Mouse (Mus musculus): ENCODE results near the gene Fam83f.
"Not testable (repeated sequence)": the region's sequence is repeated elsewhere in the genome, so short reads cannot be mapped to it uniquely, and the experiment has no call there.

Fam83f gene

DNA sequence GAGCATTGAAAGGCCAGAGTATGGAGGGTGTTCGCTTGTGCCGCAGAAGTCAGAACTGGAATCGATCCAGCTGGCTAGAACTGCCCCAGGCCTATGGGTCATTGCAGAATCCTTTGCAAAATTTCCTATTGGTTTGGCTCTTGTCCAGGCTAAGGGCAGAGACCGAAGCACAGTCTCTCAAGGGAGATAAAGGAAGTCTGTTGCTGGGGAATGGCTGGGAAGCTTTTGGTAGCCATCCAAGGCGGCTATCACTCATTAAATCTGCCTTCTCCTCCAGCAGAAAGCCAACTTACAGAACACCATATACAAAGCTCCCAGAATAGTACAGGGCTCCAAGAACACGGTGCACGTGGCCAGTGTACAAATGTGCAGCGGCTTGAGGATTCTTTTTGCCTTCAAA is 35.4 kb downstream of the Fam83f start:
- DNase-seq, result peak; percentile 78

DNA sequence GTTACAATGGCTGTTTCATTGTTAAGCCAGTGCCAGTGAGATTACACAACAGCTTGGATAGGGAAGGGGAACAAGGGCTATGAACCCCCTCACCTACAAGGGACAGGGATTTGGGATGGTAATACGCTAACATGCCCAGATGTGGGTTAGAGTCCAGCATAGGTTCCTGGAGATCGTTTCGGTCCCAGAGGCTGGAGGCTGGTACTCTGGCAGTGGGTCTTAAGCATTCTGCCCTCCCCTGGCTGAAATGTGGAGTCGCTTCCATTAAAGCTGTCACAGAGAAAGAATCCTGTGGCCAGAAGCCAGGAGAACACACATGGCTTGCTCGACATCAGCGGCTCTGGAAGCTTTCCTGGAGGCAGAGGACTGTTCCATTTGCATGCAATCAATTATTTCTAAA is 37.9 kb downstream of the Fam83f start:
- DNase-seq, result peak; percentile 40

GRCm38 (mm10) chr15:80710257-80710607 is 38.6 kb downstream of the Fam83f start:
- DNase-seq, result no peak

DNA sequence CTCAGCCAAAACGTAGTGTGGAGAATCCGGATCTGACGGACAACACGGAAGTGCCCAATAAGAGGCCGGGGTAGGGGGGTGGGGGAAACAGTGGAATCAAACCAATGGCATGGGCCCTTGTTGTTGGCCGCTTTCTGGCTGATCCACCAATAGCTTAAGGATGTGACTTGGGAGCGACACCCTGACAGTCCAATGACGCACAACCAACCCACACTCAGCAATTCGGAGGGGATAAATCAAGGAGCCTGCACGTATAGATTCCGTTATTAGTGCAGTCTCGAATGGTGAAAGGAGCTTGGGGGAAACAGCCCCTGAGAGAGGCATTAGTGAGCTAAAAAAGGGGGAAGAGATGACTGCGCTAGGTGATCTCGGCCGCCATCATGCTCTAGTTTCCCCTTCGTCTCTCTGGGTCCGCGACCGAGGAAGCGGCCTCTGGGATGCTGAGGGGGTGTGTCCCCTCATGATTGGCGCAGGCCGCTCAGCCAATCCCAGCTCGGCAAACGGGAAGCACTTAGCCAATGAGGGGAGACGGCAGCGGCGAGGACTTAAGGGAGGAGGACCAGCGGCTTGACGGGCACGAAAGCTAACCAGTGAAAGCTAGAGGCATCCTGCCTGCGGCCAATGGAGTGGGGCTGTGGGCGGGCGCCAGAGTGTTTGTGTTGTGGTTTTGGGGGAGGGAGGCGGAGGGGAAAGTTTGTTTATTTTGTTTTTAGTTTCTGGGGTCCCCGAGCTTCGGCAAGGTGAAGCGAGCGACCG is 39.1 kb downstream of the Fam83f start, which contains the start of gene Tnrc6b:
Tnrc6b (plus strand) TSS at position 706 of the 756 bp plus-strand sequence.
- peak; percentile 98 for DNase-seq

- DNase-seq, result peak; percentile 45
Measured at GRCm38 (mm10) chr15:80711401-80712151, 39.9 kb downstream of the Fam83f start.

DNA sequence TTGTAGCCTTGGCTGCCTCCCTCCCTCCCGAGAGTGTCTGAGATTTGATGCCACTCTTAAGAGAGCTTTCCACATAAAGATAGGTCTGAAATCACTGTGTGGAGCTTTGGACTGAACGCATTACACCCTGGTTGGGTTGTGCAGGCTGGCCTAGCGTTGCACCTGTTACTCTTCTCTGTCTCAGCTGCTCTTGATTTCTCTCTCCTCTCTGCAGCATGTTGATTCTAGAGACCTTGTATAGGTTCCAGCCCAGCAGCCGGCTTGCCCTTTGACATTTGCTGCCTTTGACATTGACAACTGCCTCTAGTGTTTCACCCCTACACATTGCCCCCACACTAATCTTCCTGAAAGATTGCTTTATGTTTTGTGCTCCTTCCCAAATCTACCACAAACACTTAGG is 42.7 kb downstream of the Fam83f start:
- no peak for DNase-seq

GRCm38 (mm10) chr15:80716631-80717135 is 45.0 kb downstream of the Fam83f start:
- no peak for DNase-seq

DNA sequence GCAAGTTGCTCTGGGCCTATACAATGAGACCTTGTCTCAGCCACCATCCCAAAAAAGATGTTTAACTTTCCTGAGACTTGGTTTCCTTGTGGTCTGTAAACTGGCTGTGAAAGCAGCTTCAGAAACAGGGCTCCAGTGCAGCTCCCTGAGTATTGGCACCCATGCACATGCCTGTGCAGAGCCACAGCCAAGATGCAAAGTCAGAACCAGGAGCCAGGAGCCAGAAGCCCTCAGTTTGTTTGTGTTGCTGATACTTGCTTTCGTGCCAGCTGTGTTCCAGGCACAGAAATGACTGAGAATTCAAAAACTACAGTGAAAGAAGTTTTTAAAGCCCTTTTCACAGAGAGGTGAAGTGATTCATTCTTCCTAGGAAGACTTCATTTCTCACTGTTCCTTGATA is 45.8 kb downstream of the Fam83f start:
- no peak for DNase-seq

DNA sequence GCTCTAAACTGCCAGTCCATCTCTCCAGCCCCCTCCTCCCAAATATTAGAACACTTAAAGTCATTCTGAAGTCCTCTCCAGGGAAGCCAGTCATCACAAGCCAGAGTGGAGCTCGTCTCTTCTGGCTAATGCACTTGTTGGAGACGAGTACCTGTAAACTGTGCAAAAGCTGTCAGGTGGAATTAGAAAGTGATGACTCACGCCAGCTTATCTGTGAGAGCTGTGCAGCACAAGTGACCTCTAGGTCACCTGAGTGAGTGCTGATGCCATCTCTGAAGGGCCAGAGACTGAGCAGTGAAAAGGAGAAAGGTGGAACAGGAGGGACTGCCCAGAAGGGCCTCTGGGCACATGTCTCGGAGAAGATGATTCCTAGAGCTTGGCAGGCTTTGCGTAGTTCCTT is 48.6 kb downstream of the Fam83f start:
- DNase-seq, result no peak

DNA sequence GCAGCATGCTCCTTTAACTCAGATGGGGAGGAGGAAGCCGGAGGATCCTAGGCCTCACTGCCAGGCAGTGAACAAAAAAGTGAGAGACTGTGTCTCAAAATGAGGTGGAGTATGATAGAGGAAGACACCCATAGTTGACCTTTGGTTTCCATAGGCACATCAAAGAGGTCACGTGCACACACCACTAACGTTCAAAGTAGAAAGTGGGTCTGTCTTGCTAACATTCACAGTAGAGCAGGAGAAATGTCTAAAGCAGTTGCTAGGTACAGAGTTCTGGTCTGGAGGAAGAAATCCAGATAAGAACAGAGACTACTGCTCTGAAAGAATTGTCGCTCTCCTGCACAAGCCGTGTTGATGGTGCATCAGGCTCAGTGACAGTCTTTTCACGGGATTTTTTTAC is 50.2 kb downstream of the Fam83f start:
- no peak for DNase-seq

DNA sequence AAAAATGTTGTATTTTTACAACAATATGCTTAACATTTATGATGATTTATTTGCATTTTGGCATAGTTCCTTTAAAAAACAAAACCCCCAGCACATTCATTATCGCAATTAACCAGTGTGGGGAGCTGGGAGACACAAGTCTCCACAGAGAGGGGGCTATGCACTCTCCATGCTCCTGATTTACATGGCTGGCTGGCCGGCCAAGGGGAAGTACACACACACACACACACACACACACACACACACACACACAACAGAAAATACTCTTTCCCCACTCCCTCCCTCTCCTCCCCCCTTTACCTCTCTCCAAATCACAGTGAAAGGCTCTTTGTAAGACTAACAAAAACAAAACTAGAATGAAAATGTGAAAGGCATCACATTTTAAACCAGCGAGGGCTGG is 50.7 kb downstream of the Fam83f start:
- no peak for DNase-seq

DNA sequence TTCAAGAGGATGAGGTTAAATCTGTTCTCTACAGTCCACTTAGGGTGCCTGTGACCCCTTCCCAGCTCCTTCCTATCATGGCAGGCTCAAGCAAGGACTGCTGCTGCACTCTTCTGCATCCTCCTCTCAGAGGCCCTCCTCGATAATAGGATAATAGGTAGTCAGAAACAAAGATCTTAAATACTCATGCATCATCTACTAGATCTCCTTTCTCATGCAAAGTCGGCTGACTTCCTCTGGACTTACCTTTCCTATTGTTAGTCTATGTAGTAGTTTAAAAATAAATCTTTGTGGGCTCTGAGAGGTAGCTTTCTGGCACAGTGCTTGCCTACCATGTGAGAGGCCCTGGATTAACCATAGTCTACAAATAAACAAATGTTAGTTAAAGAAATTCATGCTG is 57.8 kb downstream of the Fam83f start:
- no peak for DNase-seq

DNA sequence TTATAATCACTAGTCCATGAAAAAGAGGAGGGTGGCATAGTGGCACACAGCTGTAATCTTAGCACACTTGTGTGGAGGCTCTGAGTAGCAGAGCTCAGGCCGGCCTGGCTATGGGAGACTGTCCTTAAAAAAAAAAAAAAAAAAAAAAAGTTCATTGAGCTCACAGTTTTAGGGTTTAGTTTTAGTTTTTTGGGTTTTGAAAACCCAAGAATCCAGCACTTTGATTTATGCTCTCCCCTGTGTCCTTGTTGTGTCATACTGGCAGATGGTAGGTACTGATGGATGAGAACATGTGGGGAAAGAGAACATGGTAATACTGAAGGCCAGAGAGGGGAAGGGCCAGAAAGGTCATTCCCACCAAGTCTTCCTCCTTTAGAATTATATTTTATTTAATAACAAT is 59.4 kb downstream of the Fam83f start:
- no peak for DNase-seq

DNA sequence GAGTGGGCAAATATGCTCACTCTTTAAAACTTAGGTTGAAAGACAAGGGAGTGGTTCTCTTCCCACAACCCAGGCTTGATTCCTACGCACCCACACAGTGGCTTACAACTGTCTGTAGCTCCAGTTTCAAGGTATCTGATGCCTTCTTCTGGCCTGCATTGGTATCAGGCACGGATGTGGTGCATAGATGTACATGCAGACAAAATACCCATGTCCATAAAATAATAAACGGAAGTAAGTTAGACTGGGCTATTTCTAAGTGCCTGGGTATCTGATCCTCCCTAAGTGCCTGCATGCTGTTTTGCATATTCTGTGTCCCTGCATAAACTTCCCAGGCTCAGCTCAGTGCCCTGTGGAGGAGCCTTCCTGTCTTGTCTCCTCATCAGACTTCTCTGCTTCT is 59.9 kb downstream of the Fam83f start:
- no peak for DNase-seq

GRCm38 (mm10) chr15:80732266-80733030 is 60.8 kb downstream of the Fam83f start:
- no peak for DNase-seq

- no peak for DNase-seq
Measured at GRCm38 (mm10) chr15:80735300-80735699, 63.7 kb downstream of the Fam83f start.

DNA sequence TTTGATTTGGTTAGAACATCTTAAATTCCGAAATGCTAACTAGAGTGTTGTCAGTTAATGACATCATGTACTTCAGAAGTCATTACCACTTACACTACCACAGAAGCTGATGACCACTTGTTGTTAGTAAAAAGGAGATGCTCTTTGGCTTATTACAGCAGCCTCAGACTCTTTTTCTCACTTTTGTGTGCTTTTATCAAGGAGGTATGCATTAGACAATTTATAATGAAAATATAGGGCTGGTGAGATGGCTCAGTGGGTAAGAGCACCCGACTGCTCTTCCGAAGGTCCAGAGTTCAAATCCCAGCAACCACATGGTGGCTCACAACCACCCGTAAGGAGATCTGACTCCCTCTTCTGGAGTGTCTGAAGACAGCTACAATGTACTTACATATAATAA is 64.1 kb downstream of the Fam83f start:
- DNase-seq, result not testable (repeated sequence)

- DNase-seq, result no peak
Measured at GRCm38 (mm10) chr15:80736553-80736952, 64.9 kb downstream of the Fam83f start.

DNA sequence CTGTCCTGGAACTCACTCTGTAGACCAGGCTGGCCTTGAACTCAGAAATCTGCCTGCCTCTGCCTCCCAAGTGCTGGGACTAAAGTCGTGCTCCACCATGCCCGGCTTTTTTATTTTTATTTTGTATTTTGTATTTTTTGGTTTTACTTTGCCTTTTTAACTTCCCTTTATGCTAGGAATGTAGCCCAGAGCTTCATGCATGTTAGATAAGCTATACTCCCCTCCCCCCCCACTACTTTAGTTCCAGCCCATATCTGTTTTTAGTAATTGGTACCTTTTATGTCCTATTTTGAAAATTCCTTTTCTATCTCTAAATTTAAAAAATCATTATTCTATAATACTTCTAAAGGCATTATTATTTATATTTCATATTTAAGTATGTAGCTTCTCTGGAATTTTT is 66.6 kb downstream of the Fam83f start:
- DNase-seq, result no peak

GRCm38 (mm10) chr15:80739972-80740371 is 68.3 kb downstream of the Fam83f start:
- no peak for DNase-seq

GRCm38 (mm10) chr15:80741836-80742235 is 70.2 kb downstream of the Fam83f start:
- DNase-seq, result no peak

GRCm38 (mm10) chr15:80742991-80743474 is 71.4 kb downstream of the Fam83f start:
- no peak for DNase-seq

DNA sequence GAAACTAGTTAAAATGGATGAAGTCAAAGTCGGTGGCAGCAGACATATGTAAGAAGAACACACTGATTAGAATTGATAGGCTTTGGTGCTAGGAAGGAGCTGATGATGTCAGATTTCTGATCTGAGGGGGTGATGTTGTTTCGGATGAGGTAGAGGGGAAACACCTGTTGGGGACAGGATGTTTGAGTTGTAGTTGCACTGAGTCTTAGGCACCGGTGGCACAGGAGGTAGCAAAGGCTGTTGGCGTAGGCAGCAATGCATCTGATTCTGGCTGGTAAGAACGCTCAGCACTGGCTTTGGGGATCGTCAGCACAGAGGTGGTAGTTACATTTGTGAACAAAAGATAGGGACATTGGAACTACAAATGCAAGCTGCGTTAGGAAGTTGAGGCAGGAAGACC is 72.0 kb downstream of the Fam83f start:
- DNase-seq, result no peak
